Mouse (Mus musculus) embryonic facial prominence, embryonic 13.5 days (tissue): ENCODE measurements around the gene Shc2. TPM values are rescaled to one million over a fixed set of nuclear protein-coding genes. Genes with fewer than 3 reads are reported as not detected.
A peak's percentile ranks its signal among the peaks of the same experiment; 100 is the strongest.

ENCODE experiments used
- ATAC-seq: fragments of 200-750 bp; cut with Nextera tagmentation; 2 replicates; pipeline ENCODE4 v1.8.0; 2017; ENCODE audit warnings: low read depth; ENCODE audit not compliant: insufficient number of reproducible peaks, insufficient read depth, low FRiP score, low TSS enrichment
- H3K27ac ChIP-seq: fragments of 300-500 bp; sonication (generic); 2 replicates; pipeline ENCODE4 v1.5.1; 2015; ENCODE audit warnings: moderate library complexity, mild to moderate bottlenecking, inconsistent platforms
- H3K27me3 ChIP-seq: fragments of 300-500 bp; sonication (generic); 2 replicates; pipeline ENCODE4 v1.6.1; 2015; ENCODE audit warnings: mild to moderate bottlenecking, inconsistent platforms
- H3K36me3 ChIP-seq: fragments of 300-500 bp; sonication (generic); 2 replicates; pipeline ENCODE4 v1.6.1; 2015; ENCODE audit warnings: mild to moderate bottlenecking, inconsistent platforms
- H3K4me1 ChIP-seq: fragments of 300-500 bp; sonication (generic); 2 replicates; pipeline ENCODE4 v1.6.1; 2015; ENCODE audit warnings: inconsistent platforms
- H3K4me2 ChIP-seq: fragments of 300-500 bp; sonication (generic); 2 replicates; pipeline ENCODE4 v1.6.1; 2015; ENCODE audit warnings: moderate library complexity, mild to moderate bottlenecking, inconsistent platforms
- H3K4me3 ChIP-seq: fragments of 300-500 bp; sonication (generic); 2 replicates; pipeline ENCODE4 v1.5.1; 2015; ENCODE audit warnings: mild to moderate bottlenecking, inconsistent platforms
- H3K9ac ChIP-seq: fragments of 300-500 bp; sonication (generic); 2 replicates; pipeline ENCODE4 v1.6.1; 2015; ENCODE audit warnings: mild to moderate bottlenecking, inconsistent platforms
- H3K9me3 ChIP-seq: fragments of 300-500 bp; sonication (generic); 2 replicates; pipeline ENCODE4 v1.6.1; 2016; ENCODE audit warnings: inconsistent platforms
- WGBS: fragments of 180-500 bp; shearing (Covaris S2); methylation state at CpG from one replicate; pipeline ENCODE4 v1.1.7; 2015; ENCODE audit warnings: mixed read lengths; 5-methylcytosine and 5-hydroxymethylcytosine counted together
- polyA plus RNA-seq: library from polyadenylated mRNA; unstranded; fragments of >200 nt; fragmentation: Nextera tagmentation; extraction: Ambion mirVana; gene quantifications from 2 replicates; pipeline ENCODE4 v1.2.1, GENCODE M21; 2015

Gene Shc2
- polyA plus RNA-seq, 1 experiment from 2014 or later: 13.7 TPM

- ATAC-seq: no peak
- Histone ChIP-seq H3K27me3 (0 out of 2 replicates have a peak, but pooled peaks cover 1% of the 10 kb centered on the region), H3K4me2 (no peak overlapping the region), H3K9me3 (no peaks in the 10 kb centered on the region), H3K9ac (no peak overlapping the region), H3K4me3 (no peak overlapping the region), H3K27ac (no peak overlapping the region), H3K4me1 (peaks cover 7% of the 10 kb centered on the region), H3K36me3 (no peaks in the 10 kb centered on the region)
- WGBS: 75% methylated on average over 17 of the region's 17 CpGs
Observed at GRCm38 (mm10) chr10:79633006-79633777, 4.5 kb downstream of the Shc2 start.

GRCm38 (mm10) chr10:79631432-79631831 is 6.3 kb downstream of the Shc2 start:
- 90% methylated on average over 4 of the region's 4 CpGs for WGBS
- H3K9me3 ChIP-seq: no peaks in the 10 kb centered on the region
- H3K36me3 ChIP-seq: peaks cover 5% of the 10 kb centered on the region; the same call in 1 of the 2 replicates
- H3K9ac ChIP-seq: no peak overlapping the region
- peaks cover 3% of the 10 kb centered on the region; the same call in 1 of the 2 replicates for H3K4me1 ChIP-seq
- no peak overlapping the region for H3K4me3 ChIP-seq
- ATAC-seq: no peak
- H3K27ac ChIP-seq: no peak overlapping the region
- no peaks in the 10 kb centered on the region for H3K27me3 ChIP-seq
- no peak overlapping the region for H3K4me2 ChIP-seq

GRCm38 (mm10) chr10:79628377-79628776 is 9.3 kb downstream of the Shc2 start:
- no peaks in the 10 kb centered on the region for H3K4me1 ChIP-seq
- H3K27me3 ChIP-seq: no peaks in the 10 kb centered on the region
- no peak overlapping the region for H3K4me3 ChIP-seq
- no peak for ATAC-seq
- H3K9ac ChIP-seq: no peak overlapping the region
- H3K9me3 ChIP-seq: no peaks in the 10 kb centered on the region
- no peak overlapping the region for H3K4me2 ChIP-seq
- 84% methylated on average over 5 of the region's 5 CpGs for WGBS
- no peak overlapping the region for H3K27ac ChIP-seq
- peaks cover 8% of the 10 kb centered on the region; the same call in 1 of the 2 replicates for H3K36me3 ChIP-seq

GRCm38 (mm10) chr10:79626156-79626555 is 11.6 kb downstream of the Shc2 start:
- H3K27ac ChIP-seq: no peak overlapping the region
- no peak; the same call in 1 of the 2 replicates for ATAC-seq
- H3K4me3 ChIP-seq: no peak overlapping the region
- no peaks in the 10 kb centered on the region for H3K27me3 ChIP-seq
- no peaks in the 10 kb centered on the region for H3K4me1 ChIP-seq
- 87% methylated on average over 10 of the region's 10 CpGs for WGBS
- H3K4me2 ChIP-seq: no peak overlapping the region
- no peaks in the 10 kb centered on the region for H3K9me3 ChIP-seq
- peaks cover 8% of the 10 kb centered on the region; the same call in 1 of the 2 replicates for H3K36me3 ChIP-seq
- no peak overlapping the region for H3K9ac ChIP-seq

- Histone ChIP-seq H3K36me3 (peaks cover 8% of the 10 kb centered on the region; the same call in 1 of the 2 replicates), H3K4me1 (no peaks in the 10 kb centered on the region), H3K27me3 (no peaks in the 10 kb centered on the region), H3K27ac (no peak overlapping the region), H3K9ac (no peak overlapping the region), H3K9me3 (no peaks in the 10 kb centered on the region), H3K4me2 (no peak overlapping the region), H3K4me3 (no peak overlapping the region)
- no peak for ATAC-seq
- 84% methylated on average over 9 of the region's 9 CpGs for WGBS
Observed at GRCm38 (mm10) chr10:79625398-79625797, 12.3 kb downstream of the Shc2 start.

GRCm38 (mm10) chr10:79623950-79624349 is 13.8 kb downstream of the Shc2 start:
- no peak for ATAC-seq
- 71% methylated on average over 12 of the region's 12 CpGs for WGBS
- Histone ChIP-seq H3K4me1 (no peaks in the 10 kb centered on the region), H3K9me3 (no peaks in the 10 kb centered on the region), H3K27me3 (no peaks in the 10 kb centered on the region), H3K4me3 (no peak overlapping the region), H3K4me2 (no peak overlapping the region), H3K9ac (0 out of 2 replicates have a peak overlapping the region, but pooled peaks have one; percentile 16), H3K36me3 (peaks cover 14% of the 10 kb centered on the region; the same call in 1 of the 2 replicates), H3K27ac (no peak overlapping the region)

- no peak for ATAC-seq
- H3K4me1 ChIP-seq: peaks cover 24% of the 10 kb centered on the region
- H3K36me3 ChIP-seq: 0 out of 2 replicates have a peak, but pooled peaks cover 6% of the 10 kb centered on the region
- no peak overlapping the region for H3K27ac ChIP-seq
- no peak overlapping the region for H3K9ac ChIP-seq
- peaks cover 34% of the 10 kb centered on the region for H3K27me3 ChIP-seq
- H3K9me3 ChIP-seq: no peaks in the 10 kb centered on the region
- no peak overlapping the region for H3K4me3 ChIP-seq
- WGBS: 89% methylated on average over 5 of the region's 5 CpGs
- no peak overlapping the region for H3K4me2 ChIP-seq
Observed at GRCm38 (mm10) chr10:79616376-79616775, 21.3 kb downstream of the Shc2 start.

- Histone ChIP-seq H3K4me1 (peaks cover 24% of the 10 kb centered on the region), H3K27me3 (peaks cover 40% of the 10 kb centered on the region), H3K4me3 (no peak overlapping the region), H3K4me2 (no peak overlapping the region), H3K9me3 (no peaks in the 10 kb centered on the region), H3K27ac (no peak overlapping the region), H3K36me3 (0 out of 2 replicates have a peak, but pooled peaks cover 6% of the 10 kb centered on the region), H3K9ac (no peak overlapping the region)
- ATAC-seq: no peak
- 11% methylated on average over 8 of the region's 8 CpGs for WGBS
Observed at GRCm38 (mm10) chr10:79615860-79616259, 21.9 kb downstream of the Shc2 start.

GRCm38 (mm10) chr10:79614305-79614643 is 23.4 kb downstream of the Shc2 start:
- H3K27me3 ChIP-seq: peaks cover 47% of the 10 kb centered on the region
- peak overlapping the region; percentile 64 for H3K4me3 ChIP-seq
- H3K4me1 ChIP-seq: peaks cover 24% of the 10 kb centered on the region
- H3K27ac ChIP-seq: no peak overlapping the region
- H3K36me3 ChIP-seq: no peaks in the 10 kb centered on the region
- WGBS: 89% methylated on average over 1 of the region's 1 CpGs
- no peak for ATAC-seq
- H3K9ac ChIP-seq: no peak overlapping the region; the same call in 1 of the 2 replicates
- no peaks in the 10 kb centered on the region for H3K9me3 ChIP-seq
- H3K4me2 ChIP-seq: peak overlapping the region; percentile 97

- Histone ChIP-seq H3K4me1 (peaks cover 24% of the 10 kb centered on the region), H3K27me3 (peaks cover 47% of the 10 kb centered on the region), H3K4me3 (peak within 1 kb of the TSS; percentile 64), H3K4me2 (peak within 1 kb of the TSS; percentile 97), H3K27ac (no peak within 1 kb of the TSS), H3K9me3 (no peaks in the 10 kb centered on the region), H3K36me3 (no peaks in the 10 kb centered on the region), H3K9ac (peak within 1 kb of the TSS; percentile 73)
- peak; percentile 50 for ATAC-seq
- WGBS: under 1% methylated on average over 58 of the region's 60 CpGs
Observed at GRCm38 (mm10) chr10:79613578-79614304, 24.0 kb downstream of the Shc2 start, which contains the start of gene C2cd4c. TSS of gene C2cd4c (minus strand) at chr10:79614025.

GRCm38 (mm10) chr10:79612192-79613135 is 25.3 kb downstream of the Shc2 start:
- H3K36me3 ChIP-seq: no peaks in the 10 kb centered on the region
- ATAC-seq: no peak
- peaks cover 24% of the 10 kb centered on the region for H3K4me1 ChIP-seq
- peak overlapping the region; percentile 97 for H3K4me2 ChIP-seq
- H3K9me3 ChIP-seq: no peaks in the 10 kb centered on the region
- no peak overlapping the region for H3K27ac ChIP-seq
- peak overlapping the region; percentile 17; the same call in 1 of the 2 replicates for H3K9ac ChIP-seq
- H3K4me3 ChIP-seq: peak overlapping the region; percentile 64
- H3K27me3 ChIP-seq: peaks cover 47% of the 10 kb centered on the region
- WGBS: 10% methylated on average over 51 of the region's 51 CpGs
